Mouse (Mus musculus) bone marrow macrophage, adult 2 months (primary cell): ENCODE results near the gene H2afx.

ENCODE experiments used
- CTCF ChIP-seq: IDR thresholded peaks from 2 replicates; pipeline ENCODE4 v1.5.1; 2012; ENCODE audit warnings: low read depth, mild to moderate bottlenecking, low read length, moderate library complexity
- POLR2A ChIP-seq: IDR thresholded peaks from 2 replicates; pipeline ENCODE4 v1.6.1; 2012; ENCODE audit warnings: mild to moderate bottlenecking, low read depth, low read length, borderline replicate concordance

DNA sequence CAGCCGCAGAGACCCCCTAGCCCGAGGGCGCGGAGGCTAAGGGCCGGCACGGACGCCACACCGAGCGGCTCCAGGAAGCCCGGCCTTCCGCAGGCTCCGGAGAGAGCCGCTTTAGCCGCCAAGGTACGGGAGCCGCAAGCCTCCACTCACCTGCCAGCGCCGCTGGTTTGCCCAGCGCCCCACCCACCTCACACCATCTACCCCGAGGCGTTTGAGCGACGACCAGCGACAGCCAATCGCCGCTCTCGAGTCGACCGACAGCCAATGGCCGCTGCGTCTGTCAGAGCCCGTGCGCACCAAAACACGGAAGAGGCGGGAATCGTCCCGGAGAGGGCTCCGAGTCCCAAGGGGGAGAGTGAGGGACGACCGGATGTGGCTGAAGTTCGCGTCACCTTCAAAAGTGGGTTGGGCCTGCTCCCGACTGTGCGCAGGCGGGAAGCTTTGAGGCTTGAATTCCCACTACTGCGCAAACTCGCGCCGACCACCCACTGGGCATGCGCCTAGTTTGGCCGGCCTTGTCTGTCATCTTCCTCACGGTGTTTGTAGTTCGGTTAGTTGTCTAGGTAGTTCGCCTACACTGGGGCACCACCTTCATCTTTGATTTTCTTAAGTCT lies 28.9 kb upstream of the H2afx start, which contains the start of gene Hinfp:
- no peak for TF ChIP-seq POLR2A
- no peak for TF ChIP-seq CTCF
